Mouse (Mus musculus) lung, adult 2 months (tissue): ENCODE measurements around the gene Rnase13. TPM values are rescaled to one million over a fixed set of nuclear protein-coding genes. Genes with fewer than 3 reads are reported as not detected.

Experiments
- DNase-seq: peaks from one replicate; pipeline ENCODE4 v3.0.0; 2022
- H3K4me1 ChIP-seq: fragments of 200-500 bp; 2 replicates; pipeline ENCODE4 v1.6.1; 2011; ENCODE audit warnings: low read length; ENCODE audit not compliant: control insufficient read depth, insufficient read depth
- H3K4me3 ChIP-seq: fragments of 200-500 bp; replicated peaks from 2 replicates; pipeline ENCODE3; 2011; ENCODE audit warnings: low read depth, mild to moderate bottlenecking, control low read depth, low read length; ENCODE audit errors: extremely low read depth
- CTCF ChIP-seq: fragments of 200-500 bp; IDR thresholded peaks from 2 replicates; pipeline ENCODE4 v1.5.1; 2011; ENCODE audit warnings: mild to moderate bottlenecking, low read length, control low read depth; ENCODE audit not compliant: insufficient read depth
- POLR2A ChIP-seq: fragments of 200-500 bp; IDR thresholded peaks from 2 replicates; pipeline ENCODE4 v1.6.1; 2011; ENCODE audit warnings: low read depth, mild to moderate bottlenecking, control low read depth, low read length, borderline replicate concordance; ENCODE audit errors: extremely low read depth
- WGBS: fragments of 180-500 bp; shearing (Covaris S2); methylation state at CpG from one replicate; pipeline ENCODE4 v1.1.7; 2018; 5-methylcytosine and 5-hydroxymethylcytosine counted together
- polyA plus RNA-seq: library from polyadenylated mRNA; depleted of rRNA; stranded (reverse); fragments of >200 nt; gene quantifications from 2 replicates; pipeline ENCODE4 v1.2.3, GENCODE M21; 2012; rRNA removed

Gene Rnase13
- polyA plus RNA-seq, 1 experiment: not detected

DNA sequence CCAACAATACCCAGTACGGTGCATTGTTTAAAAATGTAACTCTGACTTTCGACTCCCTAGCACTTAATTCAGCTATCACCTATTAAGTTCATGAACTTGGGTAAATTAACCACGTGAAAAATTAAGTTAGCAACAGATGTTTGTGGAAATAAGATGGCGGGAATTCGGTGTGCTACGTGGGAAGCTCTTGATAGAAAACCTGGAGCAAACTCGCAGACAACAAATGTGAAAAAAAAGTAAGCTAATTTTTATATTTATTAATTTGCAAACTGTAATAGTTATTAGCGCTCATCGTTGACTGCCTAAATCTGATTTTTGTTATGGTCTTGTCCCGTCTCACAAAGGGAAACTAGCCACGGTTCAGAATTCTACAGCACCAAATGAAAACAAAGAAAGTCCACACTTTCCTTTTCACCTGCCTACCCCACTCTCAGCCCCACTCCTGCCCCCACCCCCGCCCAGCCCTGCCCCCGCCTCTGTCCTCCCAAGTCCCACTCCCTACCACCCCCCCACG, 38.5 kb downstream of the Rnase13 start:
- no peak for DNase-seq
- TF ChIP-seq POLR2A: no peak
- TF ChIP-seq CTCF: no peak
- Histone ChIP-seq H3K4me1 (peaks cover 2% of the 10 kb centered on the region; the same call in 1 of the 2 replicates), H3K4me3 (peak overlapping the region; percentile 89)
- WGBS: under 1% methylated on average over 14 of the region's 14 CpGs

DNA sequence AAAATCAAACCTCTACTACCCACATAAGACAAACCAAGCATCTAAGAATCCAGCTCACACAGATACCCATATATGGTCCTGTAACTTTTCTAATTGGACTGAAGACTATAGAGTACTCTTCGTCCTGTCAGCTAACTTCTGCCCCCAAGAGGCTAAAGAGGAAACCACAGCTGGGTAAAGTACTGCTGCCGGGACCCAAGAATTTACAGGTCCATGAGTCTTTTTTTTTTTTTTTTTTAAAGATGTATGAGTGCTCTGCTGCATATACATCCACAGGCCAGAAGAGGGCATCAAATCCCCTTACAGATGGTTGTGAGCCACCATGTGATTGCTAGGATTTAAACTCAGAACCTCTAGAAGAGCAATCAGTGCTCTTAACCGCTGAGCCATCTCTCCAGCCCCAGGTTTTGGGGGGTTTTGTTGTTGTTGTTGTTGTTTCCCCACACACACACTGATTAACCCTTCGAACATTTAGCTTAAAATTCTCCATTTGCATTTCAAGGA, 39.0 kb downstream of the Rnase13 start:
- TF ChIP-seq CTCF (0 out of 2 replicates have a peak, but pooled peaks have one; percentile 12), POLR2A (no peak)
- 0% methylated on average over 4 of the region's 4 CpGs for WGBS
- H3K4me1 ChIP-seq: peaks cover 2% of the 10 kb centered on the region; the same call in 1 of the 2 replicates
- peak; percentile 60 for DNase-seq
- peak overlapping the region; percentile 89 for H3K4me3 ChIP-seq

DNA sequence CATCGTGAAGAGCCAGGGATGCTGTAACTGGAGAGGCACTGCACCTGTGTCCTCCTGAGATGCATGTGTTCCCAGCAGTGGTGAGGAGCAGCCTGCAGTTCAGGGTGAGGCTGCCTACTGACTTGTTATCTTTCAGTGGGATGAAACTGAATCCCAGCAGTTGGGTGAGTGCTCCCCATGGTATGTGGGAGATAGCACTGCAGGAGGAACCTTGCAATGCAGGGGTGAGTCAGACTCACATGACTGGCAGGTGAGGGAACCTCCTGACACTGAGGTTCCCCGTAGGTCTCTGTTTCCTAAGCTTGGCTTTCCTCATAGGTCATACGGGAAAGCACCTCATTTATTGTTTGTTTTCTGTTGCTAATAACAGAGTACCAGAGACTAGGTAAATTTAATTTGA, 45.1 kb downstream of the Rnase13 start:
- H3K4me3 ChIP-seq: no peak overlapping the region
- no peaks in the 10 kb centered on the region for H3K4me1 ChIP-seq
- no peak for DNase-seq
- no peak for TF ChIP-seq POLR2A
- TF ChIP-seq CTCF: no peak
- WGBS: 70% methylated on average over 3 of the region's 3 CpGs

DNA sequence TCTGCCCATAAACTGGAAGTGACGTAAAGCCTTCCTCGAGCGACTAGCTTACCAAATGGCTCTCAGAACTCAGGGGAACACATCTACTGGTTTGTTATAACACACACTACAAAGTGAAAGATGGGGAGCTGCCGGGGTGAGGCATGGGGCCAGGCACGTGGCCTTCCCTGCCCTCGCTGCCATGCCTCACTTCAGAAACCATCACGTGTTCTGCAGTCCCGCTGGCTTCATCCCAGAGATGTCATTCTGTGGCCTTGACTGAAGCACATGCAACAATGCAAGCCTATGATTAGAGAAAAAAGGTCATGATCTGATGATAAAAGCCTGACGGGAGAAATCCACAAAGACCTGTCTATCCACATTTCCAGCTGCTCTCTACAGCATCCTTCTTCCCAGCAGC, 50.8 kb downstream of the Rnase13 start:
- no peak for DNase-seq
- H3K4me3 ChIP-seq: no peak overlapping the region
- no peaks in the 10 kb centered on the region for H3K4me1 ChIP-seq
- 69% methylated on average over 9 of the region's 9 CpGs for WGBS
- TF ChIP-seq POLR2A: no peak
- no peak for TF ChIP-seq CTCF

Other genes with a start within 250 kb of the Rnase13 start
- not detected in 2 replicates for gene Gm17079, start 227.3 kb downstream of the Rnase13 start, polyA plus RNA-seq
- gene Gm5800, start 205.6 kb downstream of the Rnase13 start, polyA plus RNA-seq: not detected in 2 replicates
- not detected in 2 replicates for gene Ang4, start 149.2 kb downstream of the Rnase13 start, polyA plus RNA-seq
- gene AY358078, start 122.7 kb downstream of the Rnase13 start, polyA plus RNA-seq: not detected in 2 replicates
- gene Ear6, start 69.1 kb downstream of the Rnase13 start, polyA plus RNA-seq: 0.72 and 1.4 TPM in 2 replicates
- gene Mettl17, start 37.9 kb downstream of the Rnase13 start, polyA plus RNA-seq: 26.0 and 27.2 TPM in 2 replicates
- gene Slc39a2, start 29.9 kb downstream of the Rnase13 start, polyA plus RNA-seq: 2.7 and 3.9 TPM in 2 replicates
- 164 and 251 TPM in 2 replicates for gene Ndrg2, start 8.6 kb downstream of the Rnase13 start, polyA plus RNA-seq
- not detected in 2 replicates for gene Tppp2, start 4.3 kb downstream of the Rnase13 start, polyA plus RNA-seq
- gene Arhgef40, start 61.9 kb upstream of the Rnase13 start, polyA plus RNA-seq: 70.0 and 72.8 TPM in 2 replicates
- 0.58 and 0.69 TPM in 2 replicates for gene Tmem253, start 92.9 kb upstream of the Rnase13 start, polyA plus RNA-seq
- gene Zfp219, start 98.0 kb upstream of the Rnase13 start, polyA plus RNA-seq: 84.8 and 87.6 TPM in 2 replicates
- gene Olfr221, start 119.7 kb upstream of the Rnase13 start, polyA plus RNA-seq: not detected in 2 replicates
- gene Hnrnpc, start 181.3 kb upstream of the Rnase13 start, polyA plus RNA-seq: 50.1 and 83.7 TPM in 2 replicates
- gene Rpgrip1, start 187.9 kb upstream of the Rnase13 start, polyA plus RNA-seq: 2.5 TPM in 2 replicates